Mouse (Mus musculus): ENCODE measurements around the gene Rnf38.

DNA sequence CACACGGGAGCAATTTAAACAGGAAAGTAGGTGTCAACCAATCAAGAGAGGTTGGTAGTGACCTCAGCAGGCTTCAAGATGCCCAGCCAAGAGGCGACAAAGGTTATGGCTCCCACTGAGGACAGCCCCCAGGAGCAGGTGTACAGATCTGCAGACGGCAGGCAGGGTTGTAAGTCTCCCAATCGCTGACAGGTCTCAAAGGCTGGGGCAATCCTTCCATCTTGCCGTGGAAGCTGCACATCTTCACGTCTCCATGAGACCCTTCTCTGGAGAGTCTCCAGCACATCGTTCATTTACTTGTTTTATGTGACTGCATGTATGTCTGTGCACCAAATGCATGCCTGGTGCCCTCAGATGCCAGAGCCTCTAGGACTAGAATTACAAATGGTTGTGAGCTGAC is 122.8 kb downstream of the Rnf38 start:
- TF ChIP-seq CTCF (IDR thresholded peaks at IDR 0.05; ENCODE audit: low read depth) (no peak), EP300 (IDR thresholded peaks at IDR 0.05; ENCODE audit: low read depth) (no peak)

All from liver, postnatal 0 days (tissue).